Mouse (Mus musculus) kidney, adult 18-20 months (tissue): ENCODE measurements around the gene Eml3.
"Not testable (repeated sequence)": the region's sequence is repeated elsewhere in the genome, so short reads cannot be mapped to it uniquely, and the experiment has no call there.

Source experiments
- DNase-seq: peaks from one replicate; pipeline ENCODE4 v3.0.0; 2021

Eml3 gene

GRCm38 (mm10) chr19:8929224-8930088, at the start of gene Eml3, which contains the start of gene Rom1:
TSS of gene Eml3 (plus strand) at chr19:8929552.
TSS of gene Rom1 (minus strand) at chr19:8929356.
- peak; percentile 95 for DNase-seq

- DNase-seq: peak; percentile 91
Measured at GRCm38 (mm10) chr19:8880311-8881033, 48.9 kb upstream of the Eml3 start, which contains the start of gene Uqcc3. TSS of gene Uqcc3 (minus strand) at chr19:8880923.

GRCm38 (mm10) chr19:8881034-8881392, 48.3 kb upstream of the Eml3 start:
- no peak for DNase-seq

GRCm38 (mm10) chr19:8883616-8884015, 45.7 kb upstream of the Eml3 start, which contains the start of the genes Lbhd1 and Gm49403:
TSS of gene Lbhd1 (plus strand) at chr19:8883732.
TSS of gene Gm49403 (plus strand) at chr19:8883930.
- no peak for DNase-seq

- no peak for DNase-seq
Measured at GRCm38 (mm10) chr19:8886916-8887584, 42.3 kb upstream of the Eml3 start.

GRCm38 (mm10) chr19:8887585-8888463, 41.5 kb upstream of the Eml3 start:
- no peak for DNase-seq

- DNase-seq: peak; percentile 94
Measured at GRCm38 (mm10) chr19:8888511-8889385, 40.6 kb upstream of the Eml3 start, which contains the start of the genes 1810009A15Rik and Gm49416. TSS of gene 1810009A15Rik (plus strand) at chr19:8888853. TSS of gene Gm49416 (plus strand) at chr19:8888926.

- DNase-seq: peak; percentile 88
Measured at GRCm38 (mm10) chr19:8892829-8893766, 36.3 kb upstream of the Eml3 start, which contains the start of gene Ints5. TSS of gene Ints5 (plus strand) at chr19:8893005.

GRCm38 (mm10) chr19:8895397-8895960, 33.9 kb upstream of the Eml3 start:
- no peak for DNase-seq

- DNase-seq: not testable (repeated sequence)
Measured at GRCm38 (mm10) chr19:8896231-8896630, 33.1 kb upstream of the Eml3 start.

GRCm38 (mm10) chr19:8897211-8897864, 32.0 kb upstream of the Eml3 start:
- DNase-seq: peak; percentile 53

- peak; percentile 95 for DNase-seq
Measured at GRCm38 (mm10) chr19:8897865-8898495, 31.4 kb upstream of the Eml3 start, which contains the start of gene Ganab. TSS of gene Ganab (plus strand) at chr19:8898071.

- DNase-seq: no peak
Measured at GRCm38 (mm10) chr19:8898576-8898975, 30.8 kb upstream of the Eml3 start.

GRCm38 (mm10) chr19:8899079-8899478, 30.3 kb upstream of the Eml3 start:
- DNase-seq: no peak

- DNase-seq: no peak
Measured at GRCm38 (mm10) chr19:8903412-8903811, 25.9 kb upstream of the Eml3 start.

GRCm38 (mm10) chr19:8908531-8908930, 20.8 kb upstream of the Eml3 start:
- DNase-seq: no peak

- DNase-seq: no peak
Measured at GRCm38 (mm10) chr19:8911810-8912209, 17.5 kb upstream of the Eml3 start.

- no peak for DNase-seq
Measured at GRCm38 (mm10) chr19:8914212-8914611, 15.1 kb upstream of the Eml3 start.
